Mouse (Mus musculus) liver, adult 2 months (tissue): ENCODE data around the gene Cep41. TPM values are rescaled to one million over a fixed set of nuclear protein-coding genes. Genes with fewer than 3 reads are reported as not detected.

Source experiments
- DNase-seq: peaks from one replicate; pipeline ENCODE4 v3.0.0-alpha.2; 2011; ENCODE audit warnings: low read depth, low spot score; ENCODE audit errors: extremely low read depth
- H3K27ac ChIP-seq: fragments of 200-500 bp; replicated peaks from 2 replicates; pipeline ENCODE4 v1.5.1; 2012; ENCODE audit warnings: low read depth, mild to moderate bottlenecking, control low read depth, inconsistent platforms, low read length; ENCODE audit not compliant: insufficient read depth
- H3K27me3 ChIP-seq: fragments of 200-500 bp; 2 replicates; pipeline ENCODE4 v1.6.1; 2012; ENCODE audit warnings: mild to moderate bottlenecking, moderate library complexity, low read length, inconsistent platforms; ENCODE audit not compliant: control insufficient read depth, insufficient read depth
- H3K36me3 ChIP-seq: fragments of 200-500 bp; 2 replicates; pipeline ENCODE4 v1.6.1; 2012; ENCODE audit warnings: low read length, inconsistent platforms; ENCODE audit not compliant: control insufficient read depth, insufficient read depth
- H3K4me1 ChIP-seq: fragments of 200-500 bp; 2 replicates; pipeline ENCODE4 v1.6.1; 2011; ENCODE audit warnings: low read length; ENCODE audit not compliant: control insufficient read depth, insufficient read depth
- H3K4me3 ChIP-seq: fragments of 200-500 bp; 2 replicates; pipeline ENCODE4 v1.5.1; 2011; ENCODE audit warnings: low read depth, mild to moderate bottlenecking, control low read depth, low read length, moderate library complexity; ENCODE audit not compliant: insufficient read depth
- H3K79me2 ChIP-seq: fragments of 200-500 bp; 2 replicates; pipeline ENCODE4 v1.6.1; 2012; ENCODE audit warnings: inconsistent platforms, mild to moderate bottlenecking, low read length, moderate library complexity; ENCODE audit not compliant: control insufficient read depth, insufficient read depth
- H3K9ac ChIP-seq: fragments of 200-500 bp; 2 replicates; pipeline ENCODE4 v1.6.1; 2012; ENCODE audit warnings: low read depth, mild to moderate bottlenecking, control low read depth, inconsistent platforms, low read length
- CTCF ChIP-seq: fragments of 200-500 bp; IDR thresholded peaks from 2 replicates; pipeline ENCODE4 v1.5.1; 2011; ENCODE audit warnings: low read depth, low read length, control low read depth
- POLR2A ChIP-seq: fragments of 200-500 bp; IDR thresholded peaks from 2 replicates; pipeline ENCODE4 v1.6.1; 2011; ENCODE audit warnings: low read length, control low read depth; ENCODE audit not compliant: insufficient read depth; ENCODE audit errors: extremely low read depth
- WGBS: fragments of 180-500 bp; shearing (Covaris S2); methylation state at CpG from one replicate; pipeline ENCODE4 v1.1.7; 2018; 5-methylcytosine and 5-hydroxymethylcytosine counted together
- polyA plus RNA-seq: library from polyadenylated mRNA; depleted of rRNA; stranded (reverse); fragments of >200 nt; gene quantifications from 2 replicates; pipeline ENCODE4 v1.2.3, GENCODE M21; 2012
- total RNA-seq: library from RNA; depleted of rRNA; stranded (reverse); fragments of >200 nt; gene quantifications from 2 replicates; pipeline ENCODE4 v1.2.3, GENCODE M21; 2014

Gene Cep41
- total and polyA plus RNA-seq, 2 experiments: 1.4 to 2.5 TPM

DNA sequence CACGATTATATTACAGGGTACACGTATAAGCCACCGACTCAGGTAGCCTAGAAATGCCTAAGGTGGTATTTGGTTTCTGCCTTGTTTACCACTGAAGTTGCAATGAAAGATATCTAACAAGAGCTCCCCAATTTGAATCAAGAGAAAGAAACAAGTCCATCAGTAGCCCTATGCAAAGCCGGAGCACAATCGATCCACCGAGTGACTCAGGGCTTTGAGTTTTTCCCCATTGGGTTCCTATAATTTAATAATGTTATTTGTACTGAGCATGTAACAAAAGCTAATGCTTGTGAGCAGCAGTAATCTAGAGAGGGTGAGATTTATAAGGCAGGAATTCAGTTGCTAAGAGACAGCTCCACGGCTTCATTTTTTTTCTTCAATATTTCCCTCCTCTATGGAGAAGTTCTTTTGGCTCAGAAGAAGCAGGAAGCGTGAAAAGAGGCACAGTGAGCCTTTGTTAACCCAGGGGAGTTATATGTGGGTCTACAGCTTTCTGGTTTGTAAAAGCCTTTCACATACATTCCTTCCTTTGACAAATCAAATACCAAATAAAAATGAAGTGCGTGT lies 18.8 kb downstream of the Cep41 start:
- H3K4me1 ChIP-seq: no peaks in the 10 kb centered on the region
- DNase-seq: no peak
- no peaks in the 10 kb centered on the region for H3K36me3 ChIP-seq
- H3K4me3 ChIP-seq: no peak overlapping the region
- H3K9ac ChIP-seq: no peak overlapping the region
- H3K27me3 ChIP-seq: no peaks in the 10 kb centered on the region
- no peaks in the 10 kb centered on the region for H3K79me2 ChIP-seq
- WGBS: 81% methylated on average over 9 of the region's 9 CpGs
- H3K27ac ChIP-seq: no peak overlapping the region
- TF ChIP-seq POLR2A: no peak
- TF ChIP-seq CTCF: no peak

DNA sequence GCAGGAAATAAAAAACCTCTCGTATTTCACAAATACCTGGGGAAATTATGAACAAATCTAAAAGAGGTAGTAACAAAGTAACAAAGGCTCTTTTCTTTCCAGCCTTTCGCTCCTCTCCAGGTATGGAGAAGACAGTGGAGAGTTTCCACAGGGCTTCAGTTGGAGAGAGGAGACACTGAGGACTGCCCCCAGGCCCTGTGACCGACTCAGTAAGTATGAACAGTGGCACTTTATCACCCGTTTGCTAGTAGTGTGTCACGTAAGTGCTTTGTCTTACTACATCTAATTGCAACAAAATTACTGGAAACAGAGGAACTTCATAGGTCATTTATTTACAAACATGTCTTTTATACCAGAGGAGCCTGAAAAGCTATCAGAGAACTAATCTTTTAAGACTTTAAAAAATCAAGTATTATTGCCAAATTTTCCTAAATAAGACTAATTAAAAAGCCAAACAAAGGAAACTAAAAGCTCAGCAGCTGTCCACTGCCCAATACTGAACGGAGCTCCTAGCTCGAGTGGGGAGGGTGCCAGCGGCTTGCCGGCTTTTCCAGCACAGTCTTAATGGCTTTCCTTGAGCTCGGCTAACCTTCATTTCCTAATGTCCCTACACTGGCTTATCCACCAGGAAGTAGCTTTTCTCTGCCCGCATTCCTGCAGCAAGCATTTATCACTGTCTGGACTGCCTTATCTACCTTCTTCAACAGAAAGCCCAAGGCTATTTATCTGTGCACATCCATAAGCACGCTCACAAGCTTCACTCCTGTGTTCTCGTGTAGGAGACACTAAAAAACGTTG lies 19.6 kb downstream of the Cep41 start:
- Histone ChIP-seq H3K4me1 (no peaks in the 10 kb centered on the region), H3K9ac (no peak overlapping the region), H3K27ac (no peak overlapping the region), H3K79me2 (no peaks in the 10 kb centered on the region), H3K27me3 (no peaks in the 10 kb centered on the region), H3K4me3 (no peak overlapping the region), H3K36me3 (no peaks in the 10 kb centered on the region)
- 72% methylated on average over 14 of the region's 14 CpGs for WGBS
- no peak for DNase-seq
- TF ChIP-seq POLR2A: no peak
- TF ChIP-seq CTCF: no peak

DNA sequence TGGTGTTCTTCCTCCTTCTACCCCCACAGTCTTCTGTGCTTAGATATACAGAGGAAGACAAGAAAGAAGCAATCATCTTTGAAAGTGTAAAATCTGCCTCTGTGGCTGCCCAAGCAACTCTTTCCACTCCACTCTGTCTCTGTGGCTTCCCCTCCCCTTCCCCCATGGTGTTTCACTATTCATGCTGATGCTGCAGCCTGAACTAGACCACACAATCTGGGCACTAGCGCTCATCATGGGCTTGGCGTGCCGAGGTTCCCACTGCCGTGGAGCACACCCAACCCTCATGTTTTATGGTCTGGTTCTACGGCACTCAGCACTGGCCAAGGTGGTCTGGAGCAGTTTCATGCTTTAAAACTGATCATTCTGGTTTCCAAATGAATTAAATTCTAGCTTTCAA lies 21.9 kb downstream of the Cep41 start:
- Histone ChIP-seq H3K4me1 (no peaks in the 10 kb centered on the region), H3K79me2 (no peaks in the 10 kb centered on the region), H3K9ac (no peak overlapping the region), H3K27me3 (no peaks in the 10 kb centered on the region), H3K36me3 (no peaks in the 10 kb centered on the region), H3K4me3 (no peak overlapping the region), H3K27ac (no peak overlapping the region)
- DNase-seq: no peak
- TF ChIP-seq POLR2A: no peak
- TF ChIP-seq CTCF: no peak
- 87% methylated on average over 5 of the region's 5 CpGs for WGBS

DNA sequence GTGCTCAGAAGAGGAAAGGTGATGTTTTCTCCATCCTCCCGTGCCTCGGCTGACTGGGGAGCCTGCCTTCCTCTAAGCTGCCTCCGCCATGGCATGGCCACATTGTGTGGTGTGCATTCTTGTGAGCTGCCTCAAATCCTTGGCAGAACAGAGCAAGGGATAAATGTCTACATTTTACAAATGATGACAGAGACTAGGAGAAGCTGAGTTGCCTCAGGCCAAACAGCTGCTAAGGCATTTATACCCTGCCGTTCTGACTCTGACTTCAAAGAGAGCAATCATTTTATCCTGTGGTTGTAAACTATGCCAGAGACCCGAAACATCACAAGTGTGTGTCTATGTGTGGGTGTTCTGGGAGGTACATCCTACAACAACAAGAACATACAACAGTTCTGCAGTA lies 26.0 kb downstream of the Cep41 start:
- TF ChIP-seq CTCF: no peak
- no peak for TF ChIP-seq POLR2A
- H3K36me3 ChIP-seq: no peaks in the 10 kb centered on the region
- no peak for DNase-seq
- H3K27ac ChIP-seq: no peak overlapping the region
- H3K4me3 ChIP-seq: no peak overlapping the region
- H3K4me1 ChIP-seq: no peaks in the 10 kb centered on the region
- H3K9ac ChIP-seq: no peak overlapping the region
- WGBS: 92% methylated on average over 5 of the region's 5 CpGs
- H3K79me2 ChIP-seq: no peaks in the 10 kb centered on the region
- no peaks in the 10 kb centered on the region for H3K27me3 ChIP-seq

DNA sequence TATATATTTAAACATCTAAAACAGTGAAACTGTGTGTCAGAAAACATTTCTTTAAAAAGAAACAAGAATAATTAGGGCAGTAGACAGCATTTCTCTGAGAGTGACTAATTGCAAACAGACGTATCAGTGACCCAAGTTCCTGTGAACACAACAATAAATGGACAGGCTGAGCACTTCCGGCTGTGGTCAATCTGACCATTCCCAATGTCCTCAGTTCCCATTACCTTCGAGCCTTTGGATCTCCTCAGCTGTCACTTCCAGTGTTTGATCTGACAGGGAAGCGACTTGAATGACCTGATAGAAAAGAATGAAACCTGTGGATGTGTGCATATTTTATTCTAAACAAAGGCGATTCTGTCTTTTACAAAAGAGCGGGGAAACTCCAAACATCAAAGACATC lies 27.5 kb downstream of the Cep41 start:
- no peak overlapping the region for H3K4me3 ChIP-seq
- TF ChIP-seq POLR2A (no peak), CTCF (no peak)
- no peak overlapping the region for H3K27ac ChIP-seq
- no peak overlapping the region for H3K9ac ChIP-seq
- H3K4me1 ChIP-seq: no peaks in the 10 kb centered on the region
- no peaks in the 10 kb centered on the region for H3K79me2 ChIP-seq
- 81% methylated on average over 6 of the region's 6 CpGs for WGBS
- no peak for DNase-seq
- no peaks in the 10 kb centered on the region for H3K36me3 ChIP-seq
- H3K27me3 ChIP-seq: no peaks in the 10 kb centered on the region

DNA sequence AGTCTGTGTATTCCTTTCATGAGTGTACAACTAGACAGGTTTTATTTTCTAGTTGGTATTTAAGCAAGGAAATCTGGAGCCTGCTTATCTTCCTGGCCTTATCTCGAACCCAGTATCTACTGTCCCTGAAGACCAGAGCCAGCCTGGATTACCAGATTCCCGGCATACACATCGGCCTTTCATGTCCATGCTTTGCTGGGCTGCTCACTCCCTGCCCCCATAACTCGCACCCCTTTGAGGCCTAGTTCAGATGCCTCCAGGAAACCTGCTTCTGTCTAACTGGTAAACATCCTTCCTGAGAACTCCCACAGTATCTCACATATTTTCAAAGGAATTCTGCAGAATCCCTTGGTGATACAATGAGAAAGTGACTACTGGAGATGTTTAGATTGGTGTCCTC lies 28.3 kb downstream of the Cep41 start:
- DNase-seq: no peak
- Histone ChIP-seq H3K9ac (no peak overlapping the region), H3K27me3 (no peaks in the 10 kb centered on the region), H3K79me2 (no peaks in the 10 kb centered on the region), H3K36me3 (no peaks in the 10 kb centered on the region; the same call in 1 of the 2 replicates), H3K27ac (no peak overlapping the region), H3K4me3 (no peak overlapping the region), H3K4me1 (no peaks in the 10 kb centered on the region)
- no peak for TF ChIP-seq POLR2A
- TF ChIP-seq CTCF: no peak
- 61% methylated on average over 4 of the region's 4 CpGs for WGBS
